Mouse (Mus musculus) lung, embryonic 15.5 days (tissue): ENCODE data around the gene Arnt2. TPM values are rescaled to one million over a fixed set of nuclear protein-coding genes. Genes with fewer than 3 reads are reported as not detected.

Experiments used
- ATAC-seq: fragments of 200-750 bp; cut with Nextera tagmentation; 2 replicates; pipeline ENCODE4 v1.8.0; 2017; ENCODE audit warnings: moderate number of reproducible peaks, borderline replicate concordance; ENCODE audit not compliant: low FRiP score, low TSS enrichment; ENCODE audit errors: extremely low read depth
- H3K27ac ChIP-seq: fragments of 300-500 bp; sonication (generic); 2 replicates; pipeline ENCODE4 v1.5.1; 2015; ENCODE audit warnings: moderate library complexity, mild to moderate bottlenecking, inconsistent platforms
- H3K27me3 ChIP-seq: fragments of 300-500 bp; sonication (generic); 2 replicates; pipeline ENCODE4 v1.6.1; 2015; ENCODE audit warnings: inconsistent platforms
- H3K36me3 ChIP-seq: fragments of 300-500 bp; sonication (generic); 2 replicates; pipeline ENCODE4 v1.6.1; 2015; ENCODE audit warnings: inconsistent platforms
- H3K4me1 ChIP-seq: fragments of 300-500 bp; sonication (generic); 2 replicates; pipeline ENCODE4 v1.6.1; 2015; ENCODE audit warnings: inconsistent platforms
- H3K4me2 ChIP-seq: fragments of 300-500 bp; sonication (generic); 2 replicates; pipeline ENCODE4 v1.6.1; 2015; ENCODE audit warnings: inconsistent platforms, mild to moderate bottlenecking, moderate library complexity
- H3K4me3 ChIP-seq: fragments of 300-500 bp; sonication (generic); 2 replicates; pipeline ENCODE4 v1.5.1; 2015; ENCODE audit warnings: mild to moderate bottlenecking, inconsistent platforms
- H3K9ac ChIP-seq: fragments of 300-500 bp; sonication (generic); 2 replicates; pipeline ENCODE4 v1.6.1; 2015; ENCODE audit warnings: inconsistent platforms
- H3K9me3 ChIP-seq: fragments of 300-500 bp; sonication (generic); 2 replicates; pipeline ENCODE4 v1.6.1; 2016; ENCODE audit warnings: inconsistent platforms
- WGBS: fragments of 180-500 bp; shearing (Covaris S2); methylation state at CpG from one replicate; pipeline ENCODE4 v1.1.7; 2015; 5-methylcytosine and 5-hydroxymethylcytosine counted together
- polyA plus RNA-seq: library from polyadenylated mRNA; unstranded; fragments of >200 nt; fragmentation: Nextera tagmentation; extraction: Ambion mirVana; gene quantifications from 2 replicates; pipeline ENCODE4 v1.2.1, GENCODE M21; 2015

Arnt2 gene
- polyA plus RNA-seq, 1 experiment from 2014 or later, result 8.7 TPM

DNA sequence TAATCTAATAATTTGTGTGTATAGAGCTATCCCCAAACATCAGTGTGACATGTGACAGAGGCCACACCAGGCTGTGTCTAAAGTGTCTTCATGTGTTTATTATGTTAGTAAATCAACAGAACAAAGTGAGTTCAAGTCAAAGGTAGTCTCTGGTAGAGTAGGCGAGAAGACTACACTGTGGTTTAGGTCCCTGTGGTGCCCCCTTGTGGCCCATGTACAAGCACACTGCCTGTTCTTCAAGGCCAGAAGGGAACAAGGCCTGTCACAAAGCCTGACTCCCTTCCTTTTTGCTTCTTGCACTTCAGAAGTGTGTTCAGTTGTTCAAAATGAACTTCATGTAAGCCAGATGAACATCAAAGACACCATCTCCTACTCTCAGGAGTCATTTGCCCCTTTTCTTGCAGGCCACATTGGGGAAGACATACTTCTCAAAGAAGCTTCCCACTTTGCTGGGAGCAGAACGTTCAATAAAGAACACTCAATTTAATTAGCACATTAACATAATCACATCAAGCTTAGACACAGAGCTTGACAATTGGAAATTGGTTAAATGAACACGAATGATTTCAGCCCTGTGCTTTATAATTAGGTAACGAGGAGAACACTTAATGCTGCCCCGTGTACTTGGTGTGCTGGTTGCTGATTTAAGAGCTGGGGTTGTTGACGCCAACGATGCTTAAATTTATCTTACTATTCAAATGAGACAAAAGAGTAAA is 14.9 kb upstream of the Arnt2 start:
- Histone ChIP-seq H3K4me2 (no peak overlapping the region), H3K9ac (no peak overlapping the region), H3K4me1 (no peaks in the 10 kb centered on the region), H3K36me3 (no peaks in the 10 kb centered on the region), H3K9me3 (no peaks in the 10 kb centered on the region), H3K27ac (no peak overlapping the region), H3K4me3 (no peak overlapping the region), H3K27me3 (no peaks in the 10 kb centered on the region)
- 76% methylated on average over 7 of the region's 7 CpGs for WGBS
- no peak for ATAC-seq

DNA sequence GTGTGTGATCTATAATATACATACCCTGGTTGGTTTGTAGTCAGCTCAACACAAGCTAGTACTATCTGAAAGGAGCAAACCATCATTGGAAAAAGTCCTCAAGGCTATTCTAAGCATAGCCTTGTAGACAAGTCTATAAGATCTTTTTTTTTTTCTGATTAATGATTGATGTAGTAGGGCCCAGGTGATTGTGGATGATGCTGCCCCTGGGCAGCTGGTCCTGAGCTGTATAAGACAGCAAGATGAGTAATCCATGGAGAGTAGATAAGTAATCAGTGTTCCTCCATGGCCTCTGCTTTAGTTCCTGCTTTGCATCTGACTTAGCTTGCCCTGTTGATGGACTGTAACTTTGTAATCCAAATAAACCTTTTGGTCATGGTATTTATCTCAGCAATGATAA is 11.8 kb upstream of the Arnt2 start:
- Histone ChIP-seq H3K4me3 (no peak overlapping the region), H3K4me1 (no peaks in the 10 kb centered on the region), H3K9me3 (no peaks in the 10 kb centered on the region), H3K27me3 (no peaks in the 10 kb centered on the region), H3K27ac (no peak overlapping the region), H3K9ac (no peak overlapping the region), H3K36me3 (no peaks in the 10 kb centered on the region), H3K4me2 (no peak overlapping the region)
- ATAC-seq, result no peak

DNA sequence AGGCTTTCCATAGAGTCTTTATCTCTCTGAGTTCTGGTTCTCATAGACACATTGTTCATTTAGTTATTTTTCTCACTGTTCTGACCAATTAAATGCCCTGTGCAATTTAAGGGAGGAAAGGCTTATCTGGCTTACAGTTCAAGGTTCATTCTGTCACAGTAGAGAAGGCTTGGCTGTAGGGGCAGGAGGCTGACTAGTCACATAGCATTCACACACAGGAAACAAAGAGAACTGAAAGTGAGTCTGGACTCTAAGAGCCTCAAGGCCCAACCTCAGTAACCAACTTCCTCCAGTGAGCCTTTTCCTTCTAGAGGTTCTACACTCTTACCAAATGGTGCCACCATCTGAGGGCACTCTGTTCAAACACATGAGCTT is 11.3 kb upstream of the Arnt2 start:
- Histone ChIP-seq H3K4me2 (no peak overlapping the region), H3K9me3 (no peaks in the 10 kb centered on the region), H3K27me3 (no peaks in the 10 kb centered on the region), H3K36me3 (no peaks in the 10 kb centered on the region), H3K4me1 (no peaks in the 10 kb centered on the region), H3K9ac (no peak overlapping the region), H3K27ac (no peak overlapping the region), H3K4me3 (no peak overlapping the region)
- no peak for ATAC-seq

DNA sequence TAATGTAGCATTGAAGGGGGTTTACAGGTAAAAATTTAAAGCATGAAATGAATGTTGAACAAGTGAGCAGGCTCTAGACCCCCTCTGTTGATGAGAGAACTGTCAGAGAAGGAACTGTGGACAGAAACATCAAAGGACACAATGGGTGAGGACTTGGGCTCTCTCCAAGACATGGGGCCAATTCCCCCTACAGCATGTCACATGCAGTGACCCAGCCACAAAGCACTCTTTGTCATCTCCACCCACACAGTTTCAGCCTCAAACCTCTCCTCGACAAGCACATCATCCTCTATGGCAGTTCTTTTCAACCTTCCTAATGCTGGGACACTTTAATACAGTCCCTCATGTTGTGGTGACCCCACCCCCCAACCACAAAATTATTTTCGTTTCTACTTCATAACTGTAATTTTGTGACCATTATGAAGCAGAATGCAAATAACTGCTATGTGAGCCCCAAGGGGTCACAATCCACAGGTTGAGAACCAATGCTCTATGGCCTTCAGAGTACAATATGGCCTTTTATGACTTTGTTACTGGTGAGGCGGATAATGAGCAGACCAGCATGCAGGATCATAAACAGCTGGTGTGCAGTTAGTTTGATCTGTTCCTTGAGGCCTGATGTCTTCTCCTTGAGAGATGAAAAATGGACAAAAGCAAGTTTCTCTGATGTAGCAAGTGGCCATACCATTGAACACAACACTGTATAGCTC is 10.8 kb upstream of the Arnt2 start:
- Histone ChIP-seq H3K27ac (no peak overlapping the region), H3K27me3 (no peaks in the 10 kb centered on the region), H3K9me3 (no peaks in the 10 kb centered on the region), H3K4me1 (no peaks in the 10 kb centered on the region), H3K36me3 (no peaks in the 10 kb centered on the region), H3K4me2 (no peak overlapping the region), H3K4me3 (no peak overlapping the region), H3K9ac (no peak overlapping the region)
- ATAC-seq, result no peak
- WGBS, result 60% methylated on average over 3 of the region's 3 CpGs

DNA sequence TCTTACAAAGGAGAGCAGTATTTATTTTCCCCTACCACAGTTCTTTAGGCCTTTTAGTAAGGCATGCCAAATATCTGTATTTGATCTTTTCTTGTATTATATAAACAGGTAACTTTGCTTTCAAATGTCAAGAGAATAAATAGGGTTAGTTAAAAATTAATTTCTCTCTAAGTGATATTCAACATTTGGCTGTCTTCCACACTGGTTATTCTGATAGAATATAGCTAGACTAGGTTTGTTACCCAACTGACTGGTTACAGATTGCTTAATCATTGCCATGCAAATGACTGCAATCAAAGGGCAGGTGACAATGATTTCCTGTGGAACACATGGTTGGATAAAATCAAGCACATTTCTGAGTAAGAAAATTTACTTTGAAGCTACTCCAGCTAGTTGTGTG is 7.5 kb upstream of the Arnt2 start:
- Histone ChIP-seq H3K27me3 (no peaks in the 10 kb centered on the region), H3K9ac (no peak overlapping the region), H3K4me3 (no peak overlapping the region), H3K36me3 (no peaks in the 10 kb centered on the region), H3K9me3 (no peaks in the 10 kb centered on the region), H3K4me2 (no peak overlapping the region), H3K4me1 (no peaks in the 10 kb centered on the region), H3K27ac (no peak overlapping the region)
- no peak for ATAC-seq

DNA sequence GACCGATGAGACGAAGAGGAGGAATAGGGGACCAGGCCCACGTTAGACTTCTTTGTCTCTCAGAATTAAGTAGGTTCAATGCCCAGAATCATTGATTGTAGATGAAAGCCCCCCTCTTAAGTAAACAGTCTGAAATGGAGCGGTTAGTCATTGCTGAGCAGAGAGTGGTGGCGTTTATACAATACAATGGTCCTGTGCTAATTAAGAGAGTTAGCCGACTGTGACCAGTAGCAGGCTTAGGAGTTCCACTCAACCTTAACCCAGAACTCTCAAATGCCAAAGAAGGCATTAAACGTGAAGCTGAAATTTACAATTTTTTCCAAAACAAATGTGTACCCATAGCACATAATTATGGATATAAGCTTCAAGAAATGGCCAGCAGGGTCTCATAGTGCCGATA is 2.6 kb upstream of the Arnt2 start:
- Histone ChIP-seq H3K4me1 (peaks cover 14% of the 10 kb centered on the region), H3K9me3 (no peaks in the 10 kb centered on the region), H3K9ac (no peak overlapping the region), H3K4me3 (no peak overlapping the region), H3K27me3 (no peaks in the 10 kb centered on the region; the same call in 1 of the 2 replicates), H3K27ac (no peak overlapping the region), H3K36me3 (no peaks in the 10 kb centered on the region), H3K4me2 (no peak overlapping the region)
- 71% methylated on average over 8 of the region's 8 CpGs for WGBS
- ATAC-seq, result no peak

DNA sequence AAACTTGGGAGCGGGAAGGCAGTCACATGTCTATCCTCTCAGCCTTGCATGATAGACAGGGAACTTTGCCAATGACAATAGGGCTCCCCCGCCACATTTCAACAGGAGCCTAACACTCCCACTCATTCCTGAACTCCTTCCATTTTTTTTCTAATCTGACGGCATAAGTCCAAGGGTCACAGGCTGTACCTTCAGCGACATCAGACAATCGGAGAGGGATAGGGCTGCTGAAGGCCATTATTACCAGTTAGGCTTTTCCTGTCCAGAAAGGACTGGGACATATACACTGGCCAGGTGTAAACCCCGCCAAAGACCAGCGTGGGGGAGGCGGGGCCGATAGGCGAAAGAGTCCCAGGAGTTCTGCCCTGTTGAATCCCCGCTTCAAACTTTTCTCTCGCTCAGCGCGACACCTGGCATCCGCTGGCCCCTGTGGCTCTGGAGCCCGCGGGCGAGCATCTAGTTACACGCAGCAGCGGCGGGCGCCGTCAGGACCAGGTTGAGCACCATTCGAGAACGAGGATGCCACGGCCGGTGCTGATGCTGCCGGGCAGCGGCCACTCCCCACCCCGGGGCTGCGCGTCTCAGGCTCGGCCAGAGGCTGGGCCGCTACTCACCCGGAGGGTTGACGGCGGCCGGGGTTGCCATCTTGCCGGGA is 608 bp downstream of the Arnt2 start:
- H3K4me2 ChIP-seq, result peak overlapping the region; percentile 88
- H3K27me3 ChIP-seq, result no peaks in the 10 kb centered on the region; the same call in 1 of the 2 replicates
- peak overlapping the region; percentile 70 for H3K4me3 ChIP-seq
- no peaks in the 10 kb centered on the region for H3K36me3 ChIP-seq
- no peaks in the 10 kb centered on the region for H3K9me3 ChIP-seq
- 2% methylated on average over 39 of the region's 39 CpGs for WGBS
- H3K9ac ChIP-seq, result peak overlapping the region; percentile 74
- peaks cover 14% of the 10 kb centered on the region for H3K4me1 ChIP-seq
- peak; percentile 80 for ATAC-seq
- peak overlapping the region; percentile 84 for H3K27ac ChIP-seq

DNA sequence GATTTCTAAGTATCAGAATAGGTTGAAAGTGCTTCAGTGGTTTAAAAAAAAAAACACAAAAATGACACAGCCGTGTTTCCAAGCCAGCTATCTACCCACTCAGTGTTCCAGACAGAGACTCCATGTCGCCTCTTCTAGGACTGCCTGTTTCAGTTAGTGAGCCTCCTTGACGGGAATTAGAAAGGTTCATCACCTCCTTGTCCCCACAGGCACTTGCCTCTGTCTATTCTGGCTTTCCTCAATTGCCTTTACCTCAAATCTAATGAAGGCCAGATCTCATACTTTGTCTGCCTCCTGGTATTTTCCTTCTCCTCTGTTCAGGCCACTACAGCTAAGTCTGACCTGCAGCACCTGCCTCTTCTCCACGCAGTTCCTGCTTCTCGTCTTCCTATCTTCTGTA is 1.7 kb downstream of the Arnt2 start:
- peaks cover 14% of the 10 kb centered on the region for H3K4me1 ChIP-seq
- H3K4me3 ChIP-seq, result no peak overlapping the region
- 75% methylated on average over 5 of the region's 5 CpGs for WGBS
- H3K9ac ChIP-seq, result no peak overlapping the region
- no peaks in the 10 kb centered on the region; the same call in 1 of the 2 replicates for H3K27me3 ChIP-seq
- no peak for ATAC-seq
- H3K27ac ChIP-seq, result no peak overlapping the region
- no peaks in the 10 kb centered on the region for H3K36me3 ChIP-seq
- H3K4me2 ChIP-seq, result 0 out of 2 replicates have a peak overlapping the region, but pooled peaks have one; percentile 88
- H3K9me3 ChIP-seq, result no peaks in the 10 kb centered on the region

DNA sequence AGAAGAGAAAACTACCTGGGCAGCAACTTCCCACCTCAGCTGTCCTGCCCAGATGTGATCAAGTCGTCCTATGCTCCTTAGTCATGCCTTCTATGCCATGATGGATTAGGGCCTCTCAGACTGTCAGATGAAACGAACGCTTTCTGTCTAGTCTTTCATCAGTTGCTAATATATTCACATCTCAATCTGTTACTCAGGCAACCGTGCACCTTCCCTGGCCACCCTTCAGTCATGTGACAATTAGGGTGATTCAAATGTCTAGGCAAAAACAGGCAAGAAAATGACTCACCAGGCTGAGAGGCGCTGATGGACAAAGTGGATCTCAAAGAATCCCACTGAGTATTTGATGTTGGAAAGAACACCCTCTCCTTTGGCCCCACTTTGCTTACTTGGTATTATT is 6.6 kb downstream of the Arnt2 start:
- Histone ChIP-seq H3K4me3 (no peak overlapping the region), H3K9me3 (no peaks in the 10 kb centered on the region), H3K27me3 (no peaks in the 10 kb centered on the region), H3K4me2 (no peak overlapping the region), H3K36me3 (no peaks in the 10 kb centered on the region), H3K9ac (no peak overlapping the region), H3K4me1 (no peaks in the 10 kb centered on the region), H3K27ac (no peak overlapping the region)
- no peak for ATAC-seq
- WGBS, result 50% methylated on average over 5 of the region's 5 CpGs

DNA sequence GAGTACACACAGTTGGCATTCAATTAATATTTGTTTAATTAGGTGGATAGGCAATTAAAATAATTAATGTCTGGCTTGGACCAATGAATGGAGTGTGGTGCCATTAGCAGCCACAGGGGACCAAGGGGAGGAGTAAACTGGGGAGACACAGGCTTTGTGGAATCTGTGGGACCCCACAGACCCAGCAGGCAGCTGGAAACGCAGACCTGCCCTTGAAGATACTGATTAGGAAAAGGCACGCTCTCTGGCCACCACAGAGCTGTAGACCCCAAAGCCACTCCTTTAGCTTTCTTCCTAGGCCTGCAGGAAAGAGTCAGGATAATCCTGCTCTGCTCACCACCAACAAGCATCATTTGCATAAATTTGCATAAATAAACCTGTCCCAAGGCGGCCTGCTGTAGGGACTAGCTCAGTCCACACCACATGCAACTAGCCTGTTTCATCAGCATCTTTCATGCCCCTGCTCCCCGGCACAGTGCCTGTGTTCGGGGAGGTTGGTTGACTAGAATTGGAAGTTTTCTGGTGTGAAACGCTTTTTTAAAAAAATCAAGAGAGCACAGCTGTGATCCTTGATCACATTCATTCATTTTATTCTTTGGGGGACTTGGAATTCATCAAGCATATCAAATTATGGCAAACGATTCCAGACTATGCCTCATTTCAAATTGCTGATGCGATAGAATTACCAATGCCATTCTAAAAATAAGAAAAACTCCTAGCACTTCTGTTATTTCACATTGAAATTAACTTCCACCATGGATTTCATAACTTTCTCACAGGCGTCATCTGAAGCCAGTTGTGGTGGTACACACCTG is 8.1 kb downstream of the Arnt2 start:
- no peak overlapping the region for H3K9ac ChIP-seq
- no peak overlapping the region for H3K4me2 ChIP-seq
- no peak overlapping the region for H3K27ac ChIP-seq
- H3K4me3 ChIP-seq, result no peak overlapping the region
- H3K4me1 ChIP-seq, result no peaks in the 10 kb centered on the region
- WGBS, result 71% methylated on average over 9 of the region's 9 CpGs
- H3K36me3 ChIP-seq, result no peaks in the 10 kb centered on the region
- ATAC-seq, result no peak
- H3K27me3 ChIP-seq, result no peaks in the 10 kb centered on the region
- no peaks in the 10 kb centered on the region for H3K9me3 ChIP-seq

DNA sequence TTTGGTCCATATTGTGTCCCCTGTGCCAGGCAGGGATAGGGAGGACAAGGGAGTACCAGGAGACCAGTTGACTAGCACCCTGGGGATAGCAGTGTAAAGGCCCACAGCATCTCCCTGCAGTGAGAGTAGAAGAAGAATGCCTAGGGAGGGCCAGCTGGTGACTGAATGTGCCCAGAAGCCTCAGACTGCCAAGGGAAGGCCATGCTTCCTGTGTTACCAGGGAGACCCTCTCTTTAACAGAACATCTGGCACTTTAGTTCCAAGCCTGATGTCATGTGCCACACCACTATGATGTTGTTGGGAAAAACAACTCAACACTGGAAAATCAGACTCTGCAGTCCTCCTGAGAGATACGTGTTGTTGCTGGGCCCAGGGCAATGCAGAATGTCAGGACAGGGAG is 12.7 kb downstream of the Arnt2 start:
- no peak overlapping the region for H3K4me2 ChIP-seq
- no peak overlapping the region for H3K9ac ChIP-seq
- no peak for ATAC-seq
- H3K4me1 ChIP-seq, result no peaks in the 10 kb centered on the region
- H3K4me3 ChIP-seq, result no peak overlapping the region
- no peaks in the 10 kb centered on the region for H3K36me3 ChIP-seq
- WGBS, result 68% methylated on average over 1 of the region's 1 CpGs
- no peaks in the 10 kb centered on the region for H3K27me3 ChIP-seq
- no peaks in the 10 kb centered on the region for H3K9me3 ChIP-seq
- H3K27ac ChIP-seq, result no peak overlapping the region

DNA sequence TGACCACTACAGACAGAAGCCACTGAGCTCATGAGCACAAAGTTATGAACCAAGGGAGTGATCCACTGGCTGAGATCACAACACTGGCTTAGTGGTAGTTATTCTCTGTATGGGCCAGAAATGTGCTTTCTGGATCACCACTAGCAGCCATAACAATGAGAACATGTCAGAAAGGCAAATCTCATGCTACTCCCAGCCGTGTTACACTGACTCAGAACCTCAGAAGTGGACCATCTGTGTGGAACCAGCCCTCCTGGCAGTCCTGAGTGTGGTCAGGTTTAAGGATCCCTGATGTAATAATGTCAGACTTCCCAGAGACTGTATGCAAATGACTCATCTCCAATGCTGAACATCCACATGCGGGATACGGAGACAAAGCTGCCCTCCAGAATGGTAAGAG is 13.4 kb downstream of the Arnt2 start:
- no peak overlapping the region for H3K4me2 ChIP-seq
- no peaks in the 10 kb centered on the region for H3K4me1 ChIP-seq
- WGBS, result 95% methylated on average over 3 of the region's 3 CpGs
- no peaks in the 10 kb centered on the region for H3K27me3 ChIP-seq
- no peak overlapping the region for H3K4me3 ChIP-seq
- ATAC-seq, result no peak
- no peak overlapping the region for H3K9ac ChIP-seq
- no peaks in the 10 kb centered on the region for H3K36me3 ChIP-seq
- H3K27ac ChIP-seq, result no peak overlapping the region
- no peaks in the 10 kb centered on the region for H3K9me3 ChIP-seq
